Mouse (Mus musculus) stomach, embryonic 16.5 days (tissue): ENCODE data around the gene Mkks. TPM values are rescaled to one million over a fixed set of nuclear protein-coding genes. Genes with fewer than 3 reads are reported as not detected.
A peak's percentile ranks its signal among the peaks of the same experiment; 100 is the strongest.

ENCODE experiments used
- ATAC-seq: fragments of 200-750 bp; cut with Nextera tagmentation; 2 replicates; pipeline ENCODE4 v1.8.0; 2017; ENCODE audit warnings: moderate number of reproducible peaks, moderate TSS enrichment; ENCODE audit not compliant: insufficient read depth, low FRiP score
- H3K27ac ChIP-seq: fragments of 300-500 bp; sonication (generic); 2 replicates; pipeline ENCODE4 v1.5.1; 2014; ENCODE audit warnings: low read length
- H3K27me3 ChIP-seq: fragments of 300-500 bp; sonication (generic); 2 replicates; pipeline ENCODE4 v1.6.1; 2014; ENCODE audit warnings: low read length, control low read depth, mixed read lengths; ENCODE audit not compliant: control insufficient read depth, insufficient read depth
- H3K36me3 ChIP-seq: fragments of 300-500 bp; sonication (generic); 2 replicates; pipeline ENCODE4 v1.6.1; 2014; ENCODE audit warnings: low read length; ENCODE audit not compliant: control insufficient read depth, insufficient read depth
- H3K4me1 ChIP-seq: fragments of 300-500 bp; sonication (generic); 2 replicates; pipeline ENCODE4 v1.6.1; 2014; ENCODE audit warnings: low read length, control low read depth, mixed read lengths; ENCODE audit not compliant: control insufficient read depth, insufficient read depth
- H3K4me2 ChIP-seq: fragments of 300-500 bp; sonication (generic); 2 replicates; pipeline ENCODE4 v1.6.1; 2014; ENCODE audit warnings: low read depth, low read length, mixed read lengths
- H3K4me3 ChIP-seq: fragments of 300-500 bp; sonication (generic); replicated peaks from 2 replicates; pipeline ENCODE4 v1.5.1; 2014; ENCODE audit warnings: mild to moderate bottlenecking, low read length
- H3K9ac ChIP-seq: fragments of 300-500 bp; sonication (generic); 2 replicates; pipeline ENCODE4 v1.6.1; 2014; ENCODE audit warnings: low read length
- H3K9me3 ChIP-seq: fragments of 300-500 bp; sonication (generic); replicated peaks from 2 replicates; pipeline ENCODE4 v1.6.1; 2016; ENCODE audit warnings: low read length, control low read depth; ENCODE audit not compliant: control insufficient read depth
- WGBS: fragments of 180-500 bp; shearing (Covaris S2); extraction: QIAGEN DNeasy Blood & Tissue Kit; methylation state at CpG from one replicate; pipeline ENCODE4 v1.1.7; 2014; 5-methylcytosine and 5-hydroxymethylcytosine counted together
- polyA plus RNA-seq: library from polyadenylated mRNA; unstranded; fragments of >200 nt; fragmentation: Nextera tagmentation; extraction: Ambion mirVana; gene quantifications from 2 replicates; pipeline ENCODE4 v1.2.1, GENCODE M21; 2015

Gene Mkks
- polyA plus RNA-seq, result 13.7 and 18.7 TPM in 2 replicates

- under 1% methylated on average over 49 of the region's 49 CpGs for WGBS
- H3K4me2 ChIP-seq, result peak within 1 kb of the TSS; percentile 55
- H3K9ac ChIP-seq, result peak within 1 kb of the TSS; percentile 89
- H3K36me3 ChIP-seq, result no peaks in the 10 kb centered on the region
- H3K4me3 ChIP-seq, result peak within 1 kb of the TSS; percentile 87
- no peaks in the 10 kb centered on the region for H3K27me3 ChIP-seq
- H3K9me3 ChIP-seq, result no peaks in the 10 kb centered on the region
- H3K4me1 ChIP-seq, result peaks cover 2% of the 10 kb centered on the region; the same call in 1 of the 2 replicates
- H3K27ac ChIP-seq, result peak within 1 kb of the TSS; percentile 95
- peak; percentile 98 for ATAC-seq
Measured at GRCm38 (mm10) chr2:136891068-136891950, at the start of gene Mkks, which contains the start of the genes Slx4ip and AL731706.1. Mkks (minus strand) TSS chr2:136891389. Slx4ip (plus strand) TSS chr2:136891218. AL731706.1 (minus strand) TSS chr2:136891389.

DNA sequence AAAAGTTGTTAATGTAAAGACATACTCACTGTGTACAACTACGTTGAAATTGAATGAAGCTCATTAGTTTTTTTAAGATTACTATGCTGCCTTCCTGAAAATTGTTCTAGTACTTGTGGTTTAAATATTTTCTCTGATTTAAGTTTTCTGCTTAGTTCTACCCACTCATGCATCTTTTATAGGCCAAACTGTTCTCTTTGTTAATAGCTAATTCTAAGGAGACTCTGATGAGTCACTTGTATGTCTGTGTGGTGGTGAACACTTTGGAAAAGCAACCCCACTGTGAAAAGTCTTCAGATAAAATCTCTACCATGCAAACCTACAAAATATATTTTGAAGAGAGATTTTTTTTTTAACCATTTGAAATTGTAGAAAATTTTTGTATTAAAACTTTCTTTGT is 47.1 kb upstream of the Mkks start:
- Histone ChIP-seq H3K27ac (no peak overlapping the region), H3K27me3 (no peaks in the 10 kb centered on the region), H3K9me3 (no peaks in the 10 kb centered on the region), H3K36me3 (no peaks in the 10 kb centered on the region), H3K4me3 (no peak overlapping the region), H3K4me1 (no peaks in the 10 kb centered on the region), H3K4me2 (no peak overlapping the region), H3K9ac (no peak overlapping the region)
- 85% methylated on average over 1 of the region's 1 CpGs for WGBS
- no peak for ATAC-seq

GRCm38 (mm10) chr2:136936391-136937288 is 45.5 kb upstream of the Mkks start:
- H3K27me3 ChIP-seq, result no peaks in the 10 kb centered on the region

DNA sequence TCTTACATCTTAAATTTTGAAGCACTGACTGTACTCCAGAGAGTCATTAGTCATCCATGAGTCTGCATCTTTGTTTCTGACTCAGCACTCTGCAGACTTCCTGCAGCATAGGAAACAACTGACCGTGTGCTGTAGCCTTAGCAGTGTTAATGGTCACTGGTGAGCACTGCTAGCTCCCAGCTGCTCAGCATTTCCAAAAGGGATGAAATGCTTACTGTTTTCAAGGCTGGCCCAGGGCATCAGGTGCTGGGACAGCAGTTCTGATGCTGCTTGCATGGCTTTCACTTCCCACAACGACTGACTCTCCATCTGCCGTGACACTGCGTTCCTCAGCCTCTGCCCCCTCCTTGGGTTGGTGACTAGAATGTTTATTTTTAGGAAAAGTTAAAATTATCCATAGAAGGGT is 29.8 kb upstream of the Mkks start:
- WGBS, result 36% methylated on average over 4 of the region's 4 CpGs
- no peaks in the 10 kb centered on the region for H3K27me3 ChIP-seq
- H3K36me3 ChIP-seq, result no peaks in the 10 kb centered on the region
- H3K27ac ChIP-seq, result peak overlapping the region; percentile 62; the same call in 1 of the 2 replicates
- no peak overlapping the region for H3K9ac ChIP-seq
- peak; percentile 58 for ATAC-seq
- peak overlapping the region; percentile 6; the same call in 1 of the 2 replicates for H3K4me2 ChIP-seq
- no peaks in the 10 kb centered on the region for H3K9me3 ChIP-seq
- no peak overlapping the region for H3K4me3 ChIP-seq
- peaks cover 9% of the 10 kb centered on the region for H3K4me1 ChIP-seq

More at GRCm38 (mm10) chr2:136936391-136937288, 45.5 kb upstream of the Mkks start:
- Histone ChIP-seq H3K9ac (no peak overlapping the region), H3K27ac (no peak overlapping the region), H3K9me3 (no peaks in the 10 kb centered on the region), H3K4me2 (no peak overlapping the region), H3K4me3 (no peak overlapping the region), H3K4me1 (no peaks in the 10 kb centered on the region), H3K36me3 (no peaks in the 10 kb centered on the region)
- WGBS, result 85% methylated on average over 4 of the region's 4 CpGs
- no peak for ATAC-seq

DNA sequence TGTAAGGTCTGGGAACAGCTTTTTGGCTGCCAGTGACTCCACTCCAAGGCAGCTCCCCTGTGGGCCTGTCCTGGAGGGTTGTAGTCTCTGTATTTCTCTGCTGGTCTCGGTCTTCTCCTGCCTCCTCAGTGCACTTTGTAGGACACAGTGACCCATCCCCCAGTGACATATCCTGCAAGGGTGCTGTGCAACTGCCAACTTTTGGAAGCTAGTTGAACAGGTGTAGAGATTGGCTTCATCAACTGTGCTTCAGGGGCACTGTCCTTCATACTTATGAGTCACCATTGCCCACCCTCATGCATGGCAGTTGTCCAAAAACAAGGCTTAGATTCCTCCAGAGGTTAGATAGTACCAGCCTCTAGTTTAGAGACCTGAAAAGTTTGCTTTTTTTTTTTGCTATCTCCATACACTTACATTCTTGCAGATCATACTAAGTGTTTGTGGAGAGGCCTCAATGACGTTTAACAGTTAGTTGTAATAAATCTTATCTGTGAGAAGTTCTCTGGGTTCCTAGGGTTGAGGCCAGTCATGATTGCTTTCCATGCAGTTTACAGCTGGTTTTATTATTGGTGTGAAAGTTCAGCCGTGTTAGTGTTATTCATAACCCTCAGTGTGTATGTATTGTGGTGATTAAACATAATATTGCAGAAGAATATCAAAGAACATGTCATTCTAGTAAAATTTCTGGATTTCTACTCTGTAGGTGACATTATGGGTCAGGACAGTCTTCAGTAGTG is 29.2 kb upstream of the Mkks start:
- Histone ChIP-seq H3K9ac (no peak overlapping the region), H3K27ac (peak overlapping the region; percentile 62; the same call in 1 of the 2 replicates), H3K9me3 (no peaks in the 10 kb centered on the region), H3K36me3 (no peaks in the 10 kb centered on the region), H3K4me1 (peaks cover 9% of the 10 kb centered on the region), H3K4me3 (no peak overlapping the region), H3K27me3 (no peaks in the 10 kb centered on the region), H3K4me2 (no peak overlapping the region)
- 58% methylated on average over 3 of the region's 3 CpGs for WGBS
- ATAC-seq, result no peak

DNA sequence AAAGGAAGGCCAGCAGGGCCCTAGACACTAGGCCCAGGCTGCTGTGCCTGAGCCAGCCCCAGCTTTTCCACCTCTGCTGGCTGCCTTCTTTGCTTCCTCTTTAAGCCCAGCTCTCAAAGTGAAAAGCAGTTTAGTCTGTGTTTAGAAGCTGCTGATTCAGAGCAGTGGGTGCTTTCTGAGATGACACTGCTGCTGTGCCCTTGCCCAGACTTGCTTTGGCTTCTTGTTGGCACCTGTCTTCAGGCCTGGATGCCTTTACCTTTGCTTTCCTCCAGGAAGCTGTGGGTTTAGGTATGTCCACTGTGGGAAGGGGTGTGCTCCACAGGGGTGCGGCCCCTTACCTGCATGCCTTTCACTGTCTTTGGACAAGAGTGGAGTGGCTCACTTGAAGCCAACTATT is 28.2 kb upstream of the Mkks start:
- Histone ChIP-seq H3K4me3 (no peak overlapping the region), H3K27me3 (no peaks in the 10 kb centered on the region), H3K4me1 (peaks cover 9% of the 10 kb centered on the region), H3K9ac (no peak overlapping the region), H3K36me3 (no peaks in the 10 kb centered on the region), H3K4me2 (no peak overlapping the region), H3K9me3 (no peaks in the 10 kb centered on the region), H3K27ac (peak overlapping the region; percentile 62)
- 93% methylated on average over 1 of the region's 1 CpGs for WGBS
- peak; percentile 60; the same call in 1 of the 2 replicates for ATAC-seq

- H3K9ac ChIP-seq, result no peak overlapping the region
- H3K4me1 ChIP-seq, result peaks cover 17% of the 10 kb centered on the region; the same call in 1 of the 2 replicates
- no peaks in the 10 kb centered on the region for H3K27me3 ChIP-seq
- no peaks in the 10 kb centered on the region for H3K36me3 ChIP-seq
- ATAC-seq, result no peak
- H3K4me3 ChIP-seq, result no peak overlapping the region
- WGBS, result 33% methylated on average over 3 of the region's 3 CpGs
- no peak overlapping the region for H3K4me2 ChIP-seq
- no peak overlapping the region for H3K27ac ChIP-seq
- no peaks in the 10 kb centered on the region for H3K9me3 ChIP-seq
Measured at GRCm38 (mm10) chr2:136914334-136914902, 23.2 kb upstream of the Mkks start.

- peak overlapping the region; percentile 38; the same call in 1 of the 2 replicates for H3K27ac ChIP-seq
- ATAC-seq, result no peak
- H3K27me3 ChIP-seq, result no peaks in the 10 kb centered on the region
- no peaks in the 10 kb centered on the region for H3K9me3 ChIP-seq
- H3K4me1 ChIP-seq, result peaks cover 14% of the 10 kb centered on the region; the same call in 1 of the 2 replicates
- H3K4me2 ChIP-seq, result no peak overlapping the region
- no peak overlapping the region for H3K9ac ChIP-seq
- H3K4me3 ChIP-seq, result no peak overlapping the region
- no peaks in the 10 kb centered on the region for H3K36me3 ChIP-seq
- WGBS, result 57% methylated on average over 3 of the region's 3 CpGs
Measured at GRCm38 (mm10) chr2:136913021-136913420, 21.8 kb upstream of the Mkks start.
